In genomic region chr11:103772505-103773386, GRCm38 (mm10) we compare ENCODE assay signal across 9 mouse cellular contexts. TPM values are rescaled to one million over a fixed set of nuclear protein-coding genes. Genes with fewer than 3 reads are reported as not detected.
DNase-seq lines count a peak whose midpoint lies in the region; ATAC-seq lines count a peak whose summit lies in the region.
"Had no signal": no experiment of that assay in that cellular context is flagged by ENCODE, and none has a peak within 500 bp of the region (broad histone marks: within the 10 kb centered on the region; RNA-seq: fewer than 3 reads in every experiment).

No protein-coding gene starts in this region.

- 1% methylated on average over 23 of the region's 23 CpGs for WGBS in kidney, embryonic 15.5 days
- WGBS in embryonic facial prominence, embryonic 15.5 days, result 1% methylated on average over 23 of the region's 23 CpGs
- under 1% methylated on average over 23 of the region's 23 CpGs for WGBS in limb, embryonic 10.5 days

- peak overlapping the region; percentile 29 for H3K4me3 ChIP-seq in kidney, embryonic 15.5 days (replicated peaks)
- H3K4me3 ChIP-seq in embryonic facial prominence, embryonic 15.5 days (replicated peaks), result peak overlapping the region; percentile 41
- H3K4me3 ChIP-seq in limb, embryonic 10.5 days, result peak overlapping the region; percentile 41

- H3K9me3 ChIP-seq in kidney, embryonic 15.5 days (replicated peaks), result no peaks in the 10 kb centered on the region
- H3K9me3 ChIP-seq in embryonic facial prominence, embryonic 15.5 days (replicated peaks), result no peaks in the 10 kb centered on the region
- no peaks in the 10 kb centered on the region for H3K9me3 ChIP-seq in limb, embryonic 10.5 days (replicated peaks)

- no peak for DNase-seq in kidney, adult 9 months
- DNase-seq in limb, embryonic 10.5 days (ENCODE audit: low spot score), result peak; percentile 59
- DNase-seq in retina, embryonic 14.5 days (ENCODE audit: low spot score), result peak; percentile 43
- no peak for DNase-seq in yolk sac, embryonic 10.5 days (ENCODE audit: low spot score)
- DNase-seq in adrenal gland, adult 18-20 months (ENCODE audit: low spot score in 2 of 2), result no peak
- no peak for DNase-seq in urinary bladder, postnatal 10 days (ENCODE audit: low spot score)

- H3K27ac ChIP-seq in kidney, embryonic 15.5 days, result no peak overlapping the region
- H3K27ac ChIP-seq in embryonic facial prominence, embryonic 15.5 days (replicated peaks), result no peak overlapping the region
- no peak overlapping the region for H3K27ac ChIP-seq in limb, embryonic 10.5 days

- H3K9ac ChIP-seq in kidney, embryonic 15.5 days, result no peak overlapping the region
- no peak overlapping the region for H3K9ac ChIP-seq in embryonic facial prominence, embryonic 15.5 days

- H3K27me3 ChIP-seq in kidney, embryonic 15.5 days, result peaks cover 100% of the 10 kb centered on the region
- H3K27me3 ChIP-seq in embryonic facial prominence, embryonic 15.5 days, result peaks cover 92% of the 10 kb centered on the region
- peaks cover 100% of the 10 kb centered on the region for H3K27me3 ChIP-seq in limb, embryonic 10.5 days (ENCODE audit: low read depth, poor library complexity, severe bottlenecking)

- H3K36me3 ChIP-seq in kidney, embryonic 15.5 days, result no peaks in the 10 kb centered on the region
- no peaks in the 10 kb centered on the region for H3K36me3 ChIP-seq in embryonic facial prominence, embryonic 15.5 days
- no peaks in the 10 kb centered on the region for H3K36me3 ChIP-seq in limb, embryonic 10.5 days

- H3K4me2 ChIP-seq in kidney, embryonic 15.5 days, result peak overlapping the region; percentile 53
- H3K4me2 ChIP-seq in embryonic facial prominence, embryonic 15.5 days (replicated peaks), result peak overlapping the region; percentile 54

- peaks cover 37% of the 10 kb centered on the region for H3K4me1 ChIP-seq in kidney, embryonic 15.5 days
- peaks cover 29% of the 10 kb centered on the region for H3K4me1 ChIP-seq in embryonic facial prominence, embryonic 15.5 days
- H3K4me1 ChIP-seq in limb, embryonic 10.5 days, result peaks cover 38% of the 10 kb centered on the region

- ATAC-seq in kidney, embryonic 15.5 days (replicated peaks; ENCODE audit: low FRiP score), result no peak
- no peak for ATAC-seq in embryonic facial prominence, embryonic 15.5 days (ENCODE audit: insufficient number of reproducible peaks, low FRiP score, low TSS enrichment, low read depth)
- ATAC-seq: Patski had no signal

RNA-seq across cellular contexts. Expression of gene Wnt3, which starts 1.2 kb away (rescaled TPM):
- 0.19 and 0.21 TPM in 2 replicates for polyA plus RNA-seq in kidney, embryonic 15.5 days (2015; fragmentation: Nextera tagmentation; extraction: Ambion mirVana)
- 8.7 and 8.8 TPM in 2 replicates for polyA plus RNA-seq in embryonic facial prominence, embryonic 15.5 days (2015; fragmentation: Nextera tagmentation; extraction: Ambion mirVana)
- polyA plus RNA-seq in limb, embryonic 10.5 days (2016; fragmentation: Nextera tagmentation; extraction: Ambion mirVana), result 5.3 and 5.8 TPM in 2 replicates
- under 1 TPM in 1 of 2 experiments, not detected in 1; 0.58 TPM for total RNA-seq in adrenal gland, adult 18-20 months (2021)
- polyA plus RNA-seq: Patski had no signal

RNA-seq across cellular contexts. Expression of gene Wnt9b, which starts 23.1 kb away (rescaled TPM):
- polyA plus RNA-seq in kidney, embryonic 15.5 days (2015; fragmentation: Nextera tagmentation; extraction: Ambion mirVana), result 7.2 and 7.7 TPM in 2 replicates
- 0.47 and 1.2 TPM in 2 replicates for polyA plus RNA-seq in embryonic facial prominence, embryonic 15.5 days (2015; fragmentation: Nextera tagmentation; extraction: Ambion mirVana)
- polyA plus RNA-seq in limb, embryonic 10.5 days (2016; fragmentation: Nextera tagmentation; extraction: Ambion mirVana), result 1.1 and 1.2 TPM in 2 replicates
- total RNA-seq in adrenal gland, adult 18-20 months (2021), result under 1 TPM; 0.13 to 0.32 TPM
- polyA plus RNA-seq: Patski had no signal

Comparison
In these comparisons a context has a peak if more than half of its experiments do, and no peak if none do; other contexts are left out.
1. DNase-seq: peak in limb, embryonic 10.5 days (single experiment) and retina, embryonic 14.5 days (single experiment); none in kidney, adult 9 months (single experiment), yolk sac, embryonic 10.5 days (single experiment), adrenal gland, adult 18-20 months (0 of 2) and urinary bladder, postnatal 10 days (single experiment).
2. Peak in every context shown above with its lines, with median percentiles within 50 percentile points of each other: H3K4me3 ChIP-seq.